Mouse (Mus musculus) stomach, postnatal 0 days (tissue): Measurements from ENCODE around the gene Hist1h2ad.

Source experiments
- CTCF ChIP-seq: IDR thresholded peaks from 2 replicates; pipeline ENCODE4 v1.5.1; 2016; ENCODE audit warnings: antibody characterized with exemption, low read depth, mild to moderate bottlenecking, moderate library complexity
- EP300 ChIP-seq: optimal IDR thresholded peaks from 2 replicates; pipeline ENCODE3; 2016; ENCODE audit warnings: antibody characterized with exemption

DNA sequence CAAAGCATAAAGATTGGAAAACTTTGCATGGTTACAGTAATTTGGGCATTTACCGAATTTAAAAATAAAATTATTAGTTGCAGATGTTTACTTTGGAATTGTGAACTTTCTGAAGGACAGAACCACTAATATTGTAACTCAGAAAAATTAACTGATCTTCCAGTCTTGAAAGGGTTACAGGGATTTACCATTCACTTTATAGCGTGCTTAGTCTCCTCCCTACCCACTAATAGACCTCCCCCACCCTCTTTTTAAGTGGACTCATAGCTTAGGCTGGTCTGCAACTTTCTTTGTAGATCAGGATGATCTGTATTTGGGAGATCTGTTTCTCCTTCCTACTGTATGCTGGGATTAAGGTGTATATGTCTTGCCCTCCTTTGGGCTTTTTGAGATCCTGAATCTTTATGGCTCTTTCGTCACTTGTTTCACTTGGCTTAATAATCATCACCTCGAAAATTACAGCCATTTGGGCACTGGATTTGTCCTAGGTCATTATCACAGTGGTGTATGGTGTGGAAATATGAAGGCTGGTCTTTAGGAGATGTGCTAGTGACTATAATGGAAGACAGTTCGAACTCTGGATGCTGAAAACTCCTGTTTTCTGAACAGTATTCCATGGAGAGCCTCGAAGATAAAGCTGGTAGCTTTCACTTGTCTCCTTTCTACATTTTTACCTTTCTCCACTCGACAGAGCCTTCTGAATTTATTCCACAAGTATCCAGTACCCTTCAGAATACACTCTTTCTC is 37.9 kb upstream of the Hist1h2ad start:
- TF ChIP-seq EP300 (no peak), CTCF (no peak)
